Mouse (Mus musculus) small intestine, adult 2 months (tissue): ENCODE data around the gene Tsen34. TPM values are rescaled to one million over a fixed set of nuclear protein-coding genes. Genes with fewer than 3 reads are reported as not detected.

ENCODE experiments used
- H3K27ac ChIP-seq: fragments of 200-500 bp; 2 replicates; pipeline ENCODE4 v1.5.1; 2012; ENCODE audit warnings: low read depth, low read length, control low read depth, inconsistent platforms; ENCODE audit not compliant: insufficient read depth
- H3K27me3 ChIP-seq: fragments of 200-500 bp; 2 replicates; pipeline ENCODE4 v1.6.1; 2012; ENCODE audit warnings: mild to moderate bottlenecking, moderate library complexity, low read length, inconsistent platforms; ENCODE audit not compliant: control insufficient read depth, insufficient read depth
- H3K36me3 ChIP-seq: fragments of 200-500 bp; 2 replicates; pipeline ENCODE4 v1.6.1; 2012; ENCODE audit warnings: mild to moderate bottlenecking, low read length, control low read depth, inconsistent platforms; ENCODE audit not compliant: control insufficient read depth, insufficient read depth
- H3K4me1 ChIP-seq: fragments of 200-500 bp; 2 replicates; pipeline ENCODE4 v1.6.1; 2012; ENCODE audit warnings: low read length, inconsistent platforms, mixed read lengths; ENCODE audit not compliant: control insufficient read depth, insufficient read depth, insufficient read length
- H3K4me3 ChIP-seq: fragments of 200-500 bp; 2 replicates; pipeline ENCODE4 v1.5.1; 2012; ENCODE audit warnings: low read depth, mild to moderate bottlenecking, control low read depth, inconsistent platforms, low read length, moderate library complexity
- CTCF ChIP-seq: fragments of 200-500 bp; IDR thresholded peaks from 2 replicates; pipeline ENCODE4 v1.5.1; 2012; ENCODE audit warnings: low read depth, mild to moderate bottlenecking, control low read depth, inconsistent platforms, low read length, moderate library complexity, mixed read lengths; ENCODE audit not compliant: insufficient replicate concordance, insufficient read length; ENCODE audit errors: extremely low read depth
- POLR2A ChIP-seq: fragments of 200-500 bp; IDR thresholded peaks from 2 replicates; pipeline ENCODE4 v1.6.1; 2012; ENCODE audit warnings: low read depth, mild to moderate bottlenecking, control low read depth, inconsistent platforms, low read length, moderate library complexity
- WGBS: fragments of 180-500 bp; shearing (Covaris S2); methylation state at CpG from one replicate; pipeline ENCODE4 v1.1.7; 2018; 5-methylcytosine and 5-hydroxymethylcytosine counted together
- polyA plus RNA-seq: library from polyadenylated mRNA; depleted of rRNA; stranded (reverse); fragments of >200 nt; gene quantifications from 2 replicates; pipeline ENCODE4 v1.2.3, GENCODE M21; 2012

Tsen34 gene
- polyA plus RNA-seq, 1 experiment = 92.2 TPM

DNA sequence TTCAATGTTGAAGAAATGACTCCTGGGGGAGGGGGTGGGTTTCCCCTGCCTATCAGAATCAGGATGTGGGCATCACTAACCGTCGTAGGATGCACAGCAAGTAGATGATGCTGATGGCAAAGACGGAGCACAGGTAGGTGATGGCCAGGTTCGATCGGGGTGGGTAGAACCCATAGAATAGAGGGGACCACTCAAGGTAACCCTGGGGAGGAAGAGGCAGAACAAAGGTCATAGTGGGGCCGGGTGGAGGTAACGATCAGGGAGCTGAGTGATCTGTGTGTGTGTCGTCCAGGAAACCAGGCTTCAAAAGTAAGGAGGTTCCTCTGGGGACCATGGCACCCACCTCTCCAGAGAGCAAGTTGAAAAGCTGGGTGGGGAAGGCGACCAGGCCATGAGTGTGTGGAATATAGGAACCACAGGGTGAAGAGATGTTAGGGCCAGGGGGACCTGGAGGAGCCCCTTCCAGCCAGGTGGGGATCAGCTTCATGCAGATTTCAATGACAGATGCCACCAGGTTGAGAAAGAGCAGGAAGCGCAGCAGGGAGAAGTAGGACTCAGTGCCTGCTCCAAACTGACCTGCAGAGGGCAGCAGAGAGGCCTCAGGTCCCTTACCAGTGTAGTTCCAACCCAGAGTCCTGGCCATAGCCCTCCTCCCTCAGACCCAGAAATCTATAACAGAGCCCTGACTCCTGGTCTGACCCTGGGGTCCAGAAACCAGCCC is 18.0 kb upstream of the Tsen34 start:
- TF ChIP-seq POLR2A (no peak), CTCF (peak; percentile 97)
- Histone ChIP-seq H3K4me1 (peaks cover 2% of the 10 kb centered on the region; the same call in 1 of the 2 replicates), H3K27ac (no peak overlapping the region), H3K36me3 (peaks cover 38% of the 10 kb centered on the region), H3K27me3 (no peaks in the 10 kb centered on the region), H3K4me3 (no peak overlapping the region)
- WGBS = 68% methylated on average over 10 of the region's 10 CpGs

DNA sequence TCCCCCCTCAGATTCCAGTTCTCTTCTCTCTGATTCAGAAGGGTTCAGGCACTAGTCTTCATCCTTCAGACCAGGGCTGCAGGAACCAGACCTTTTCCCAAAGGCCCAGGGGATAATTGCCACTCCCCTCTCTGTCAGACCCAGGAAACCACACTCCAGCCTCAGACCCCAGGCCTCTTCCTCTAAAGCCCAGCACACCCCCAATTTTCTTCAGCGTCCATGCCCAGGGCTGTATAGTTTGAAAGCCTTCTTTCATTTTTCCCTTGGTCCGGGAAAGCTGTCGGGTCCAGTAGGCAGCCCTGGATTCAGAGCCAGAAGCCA is 17.5 kb upstream of the Tsen34 start:
- no peak for TF ChIP-seq POLR2A
- TF ChIP-seq CTCF = no peak
- peaks cover 2% of the 10 kb centered on the region; the same call in 1 of the 2 replicates for H3K4me1 ChIP-seq
- WGBS = 82% methylated on average over 3 of the region's 3 CpGs
- H3K36me3 ChIP-seq = peaks cover 39% of the 10 kb centered on the region
- H3K27me3 ChIP-seq = no peaks in the 10 kb centered on the region
- H3K27ac ChIP-seq = no peak overlapping the region
- no peak overlapping the region for H3K4me3 ChIP-seq

DNA sequence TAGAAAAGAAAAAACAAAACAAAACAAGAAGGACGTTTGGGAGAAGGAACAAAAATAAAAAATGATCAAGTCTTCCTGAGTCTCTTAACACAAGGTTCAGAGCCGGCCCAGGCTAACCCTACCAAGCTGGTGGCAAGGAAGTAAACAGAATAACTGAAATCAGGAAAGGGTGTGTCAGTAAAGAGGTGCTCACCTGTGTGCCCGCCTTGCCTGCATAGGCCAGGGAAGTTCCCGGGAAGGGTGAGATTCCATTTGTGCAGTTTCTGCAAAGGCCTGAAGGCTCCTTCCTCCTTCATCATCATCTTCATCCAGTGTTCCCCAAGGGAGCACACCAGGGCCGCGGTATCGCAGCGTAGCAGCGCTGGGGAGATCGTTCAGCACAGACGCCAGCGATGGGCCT is 16.3 kb upstream of the Tsen34 start:
- peak overlapping the region; percentile 69 for H3K4me3 ChIP-seq
- 24% methylated on average over 12 of the region's 12 CpGs for WGBS
- TF ChIP-seq CTCF (no peak), POLR2A (no peak)
- peak overlapping the region; percentile 96 for H3K27ac ChIP-seq
- H3K36me3 ChIP-seq = peaks cover 37% of the 10 kb centered on the region
- H3K27me3 ChIP-seq = no peaks in the 10 kb centered on the region
- H3K4me1 ChIP-seq = peaks cover 2% of the 10 kb centered on the region; the same call in 1 of the 2 replicates

DNA sequence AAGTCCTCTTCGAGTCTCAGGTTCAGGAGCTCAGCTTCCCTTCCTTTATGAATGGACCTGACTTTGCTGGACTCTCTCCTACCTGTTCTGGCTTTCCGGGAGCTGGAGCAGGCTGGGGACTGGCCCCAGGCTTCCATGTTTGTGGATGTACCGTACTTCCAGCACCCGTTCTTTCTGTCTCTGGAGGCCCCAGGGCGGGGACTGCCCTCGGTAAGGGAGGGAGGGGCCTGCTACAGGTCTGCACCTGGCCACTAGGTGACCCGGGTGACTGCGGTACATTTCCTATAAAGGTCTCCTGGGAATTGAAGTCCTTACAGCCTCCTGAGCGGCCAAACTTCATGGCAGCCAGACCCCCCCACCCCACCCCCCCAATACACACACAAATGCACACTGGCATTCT is 15.3 kb upstream of the Tsen34 start, which contains the start of gene Tmc4:
Gene Tmc4 (minus strand): TSS at position 212 of the 400 bp plus-strand sequence.
- 21% methylated on average over 9 of the region's 9 CpGs for WGBS

DNA sequence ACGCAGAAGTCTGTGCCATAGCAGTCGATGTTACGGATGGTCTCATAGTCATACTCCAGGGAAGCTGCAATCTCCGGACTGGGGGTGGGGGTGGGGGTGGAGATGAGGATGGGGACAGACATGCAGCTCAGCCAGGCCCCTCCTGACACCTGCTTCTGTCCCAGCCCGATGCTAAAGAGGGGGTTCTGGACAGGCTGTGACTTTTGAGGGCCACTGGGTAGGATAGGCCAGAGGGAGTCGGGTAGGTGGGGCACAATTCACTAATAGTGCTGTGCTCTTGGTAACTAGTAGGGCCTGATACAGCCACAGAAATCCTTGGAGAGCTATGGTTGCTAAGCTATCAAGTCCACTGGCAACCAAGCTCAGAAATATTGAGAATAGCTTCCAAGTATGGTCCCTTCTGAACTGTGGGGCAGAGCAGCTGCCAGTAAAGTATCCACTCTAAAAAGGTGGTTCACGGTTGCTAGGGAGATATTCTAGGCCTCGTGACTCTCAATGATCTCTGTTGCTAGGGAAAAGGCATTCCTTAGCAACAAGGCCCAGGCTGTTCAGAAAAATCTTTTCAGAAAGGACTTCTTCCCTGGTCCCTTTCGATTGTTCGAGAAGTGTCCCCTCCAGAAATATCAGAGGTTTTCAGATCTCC is 8.6 kb upstream of the Tsen34 start:
- WGBS = 87% methylated on average over 10 of the region's 10 CpGs
- Histone ChIP-seq H3K27me3 (no peaks in the 10 kb centered on the region), H3K4me1 (no peaks in the 10 kb centered on the region), H3K4me3 (no peak overlapping the region), H3K27ac (no peak overlapping the region), H3K36me3 (peaks cover 29% of the 10 kb centered on the region)
- TF ChIP-seq CTCF (no peak), POLR2A (no peak)

More for the DNA sequence above, 15.3 kb upstream of the Tsen34 start, which contains the start of gene Tmc4:
- H3K27ac ChIP-seq = peak within 1 kb of the TSS; percentile 96
- peaks cover 35% of the 10 kb centered on the region for H3K36me3 ChIP-seq
- H3K4me1 ChIP-seq = peaks cover 2% of the 10 kb centered on the region; the same call in 1 of the 2 replicates
- peak; percentile 52; the same call in 1 of the 2 replicates for TF ChIP-seq CTCF
- peak; percentile 77 for TF ChIP-seq POLR2A
- no peaks in the 10 kb centered on the region for H3K27me3 ChIP-seq
- H3K4me3 ChIP-seq = peak within 1 kb of the TSS; percentile 69

DNA sequence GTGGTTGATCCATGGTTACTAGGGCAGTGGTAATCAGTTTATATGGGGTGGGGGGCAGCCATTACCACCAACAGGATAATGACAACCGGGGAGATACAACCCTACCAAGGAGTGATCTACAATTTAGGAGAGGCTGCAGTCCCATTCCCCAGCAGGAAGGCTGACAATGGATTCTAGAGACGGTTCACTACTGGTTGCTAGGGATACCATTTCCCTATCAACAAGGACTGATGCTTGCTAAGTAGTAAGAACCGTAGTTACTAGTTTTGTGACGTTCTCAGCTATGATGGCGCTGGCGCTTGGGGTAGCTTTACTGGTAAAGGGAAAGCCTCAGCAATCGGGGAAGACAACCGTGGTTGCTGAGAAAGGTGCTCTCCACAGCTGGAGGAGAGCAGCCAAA is 8.0 kb upstream of the Tsen34 start:
- H3K27ac ChIP-seq = no peak overlapping the region
- no peak overlapping the region for H3K4me3 ChIP-seq
- TF ChIP-seq CTCF (no peak), POLR2A (no peak)
- peaks cover 28% of the 10 kb centered on the region for H3K36me3 ChIP-seq
- 89% methylated on average over 8 of the region's 8 CpGs for WGBS
- no peaks in the 10 kb centered on the region for H3K27me3 ChIP-seq
- H3K4me1 ChIP-seq = no peaks in the 10 kb centered on the region
